Mouse (Mus musculus) MEL (cell line): ENCODE measurements around the gene Apba2.

ENCODE experiments used
- CHD2 ChIP-seq: IDR thresholded peaks from 2 replicates; pipeline ENCODE4 v1.6.1; 2011; ENCODE audit warnings: low read length, improper control_type of control experiment
- CTCF ChIP-seq, 3 experiments: IDR thresholded peaks in 2 of 3; conservative IDR thresholded peaks in 1 of 3; 2 replicates each; pipeline ENCODE4 v1.5.1; 2011 to 2012; ENCODE audit warnings: low read length in 3 of 3, low read depth in 2 of 3, mild to moderate bottlenecking in 2 of 3, improper control_type of control experiment in 1 of 3, inconsistent platforms in 1 of 3, mixed read lengths in 1 of 3, moderate library complexity in 1 of 3; ENCODE audit not compliant: control insufficient read depth in 1 of 3, insufficient read depth in 1 of 3, poor library complexity in 1 of 3, severe bottlenecking in 1 of 3
- EP300 ChIP-seq, 2 experiments: IDR thresholded peaks; 2 replicates each; pipeline ENCODE4 v1.6.1; 2011; ENCODE audit warnings: improper control_type of control experiment in 2 of 2, low read length in 2 of 2, low read depth in 1 of 2, mild to moderate bottlenecking in 1 of 2
- ETS1 ChIP-seq: IDR thresholded peaks from 2 replicates; pipeline ENCODE4 v1.6.1; 2012; ENCODE audit warnings: low read depth, mild to moderate bottlenecking, inconsistent platforms, low read length, improper control_type of control experiment, moderate library complexity
- GATA1 ChIP-seq: IDR thresholded peaks from 2 replicates; pipeline ENCODE4 v1.6.1; 2011; ENCODE audit warnings: low read depth, low read length, improper control_type of control experiment
- HCFC1 ChIP-seq: IDR thresholded peaks from 2 replicates; pipeline ENCODE4 v1.6.1; 2012; ENCODE audit warnings: low read depth, mild to moderate bottlenecking, inconsistent platforms, low read length, improper control_type of control experiment, moderate library complexity
- MAX ChIP-seq: IDR thresholded peaks from 2 replicates; pipeline ENCODE4 v1.6.1; 2011; ENCODE audit warnings: low read length, improper control_type of control experiment
- MEF2A ChIP-seq: IDR thresholded peaks from 2 replicates; pipeline ENCODE4 v1.6.1; 2014; ENCODE audit warnings: low read depth, mild to moderate bottlenecking, inconsistent platforms, low read length, improper control_type of control experiment; ENCODE audit not compliant: poor library complexity, insufficient replicate concordance, severe bottlenecking; ENCODE audit errors: extremely low read depth
- POLR2A ChIP-seq, 2 experiments: IDR thresholded peaks; 2 replicates each; pipeline ENCODE4 v1.6.1; 2011 to 2012; ENCODE audit warnings: low read length in 2 of 2, mild to moderate bottlenecking in 2 of 2, control low read depth in 1 of 2, improper control_type of control experiment in 1 of 2, low read depth in 1 of 2, moderate library complexity in 1 of 2; ENCODE audit not compliant: control insufficient read depth in 1 of 2, insufficient read depth in 1 of 2, poor library complexity in 1 of 2
- POLR2AphosphoS5 ChIP-seq: IDR thresholded peaks from 2 replicates; pipeline ENCODE4 v1.6.1; 2012; ENCODE audit warnings: low read depth, borderline replicate concordance, mild to moderate bottlenecking, inconsistent platforms, low read length, moderate library complexity, mixed read lengths
- RAD21 ChIP-seq: IDR thresholded peaks from 2 replicates; pipeline ENCODE4 v1.6.1; 2011; ENCODE audit warnings: mild to moderate bottlenecking, low read depth, low read length, improper control_type of control experiment
- TAL1 ChIP-seq: IDR thresholded peaks from 2 replicates; pipeline ENCODE4 v1.6.1; 2012; ENCODE audit warnings: mild to moderate bottlenecking, inconsistent platforms, low read length, moderate library complexity, mixed read lengths
- UBTF ChIP-seq: IDR thresholded peaks from 2 replicates; pipeline ENCODE4 v1.6.1; 2012; ENCODE audit warnings: low read depth, mild to moderate bottlenecking, inconsistent platforms, low read length, improper control_type of control experiment, moderate library complexity, borderline replicate concordance; ENCODE audit not compliant: insufficient read depth
- USF1 ChIP-seq: IDR thresholded peaks from 2 replicates; pipeline ENCODE4 v1.6.1; 2014; ENCODE audit warnings: low read depth, mild to moderate bottlenecking, inconsistent platforms, low read length, improper control_type of control experiment, moderate library complexity

GRCm38 (mm10) chr7:64651963-64652362 lies 150.5 kb downstream of the Apba2 start:
- TF ChIP-seq CTCF (IDR thresholded peaks at IDR 0.05 in 2 of 3, conservative IDR thresholded peaks at IDR 0.05 in 1 of 3; ENCODE audit: control insufficient read depth in 1 of 3, insufficient read depth in 1 of 3, low read depth in 2 of 3, low read length in 3 of 3, poor library complexity in 1 of 3, severe bottlenecking in 1 of 3) (no peak), POLR2A (IDR thresholded peaks at IDR 0.05; ENCODE audit: control insufficient read depth in 1 of 2, insufficient read depth in 1 of 2, low read depth in 1 of 2, low read length in 2 of 2, poor library complexity in 1 of 2) (no peak), USF1 (no peak), HCFC1 (no peak), EP300 (IDR thresholded peaks at IDR 0.05; ENCODE audit: low read depth in 1 of 2, low read length in 2 of 2) (no peak), TAL1 (no peak), RAD21 (no peak), GATA1 (no peak), CHD2 (no peak), MEF2A (no peak), POLR2AphosphoS5 (no peak), ETS1 (no peak), UBTF (no peak), MAX (no peak)
